In genomic region chr6:97576565-97577346, GRCm38 (mm10) we compare ENCODE assay signal across 10 mouse cellular contexts. TPM values are rescaled to one million over a fixed set of nuclear protein-coding genes. Genes with fewer than 3 reads are reported as not detected.
DNase-seq lines count a peak whose midpoint lies in the region; ATAC-seq lines count a peak whose summit lies in the region.
"Had no signal": no experiment of that assay in that cellular context is flagged by ENCODE, and none has a peak within 500 bp of the region (broad histone marks: within the 10 kb centered on the region; RNA-seq: fewer than 3 reads in every experiment).

No protein-coding gene starts in this region.

- peak; percentile 41 for DNase-seq in limb, embryonic 11.5 days (ENCODE audit: low spot score)
- DNase-seq in limb, embryonic 10.5 days (ENCODE audit: low spot score): no peak
- peak; percentile 83 for DNase-seq in embryo, embryonic 9.5 days (ENCODE audit: extremely low spot score)
- DNase-seq in neural tube, embryonic 11.5 days (ENCODE audit: low spot score): peak; percentile 89
- DNase-seq in testis, postnatal 14 days (ENCODE audit: low spot score): no peak
- no peak for DNase-seq in spleen, postnatal 10 days (ENCODE audit: low spot score in 2 of 2)
- DNase-seq: gastrocnemius, postnatal 36 days had no signal

- 63% methylated on average over 7 of the region's 7 CpGs for WGBS in limb, embryonic 11.5 days
- WGBS in limb, embryonic 10.5 days: 62% methylated on average over 7 of the region's 7 CpGs
- WGBS in hindbrain, embryonic 12.5 days: 24% methylated on average over 7 of the region's 7 CpGs
- 23% methylated on average over 7 of the region's 7 CpGs for WGBS in neural tube, embryonic 11.5 days

- no peak overlapping the region for H3K4me2 ChIP-seq in limb, embryonic 11.5 days (ENCODE audit: low read depth, severe bottlenecking)
- H3K4me2 ChIP-seq in hindbrain, embryonic 12.5 days (replicated peaks): peak overlapping the region; percentile 6; the same call in 1 of the 2 replicates
- H3K4me2 ChIP-seq in neural tube, embryonic 11.5 days (ENCODE audit: low read depth): no peak overlapping the region

- H3K9ac ChIP-seq in limb, embryonic 11.5 days (ENCODE audit: low read length): no peak overlapping the region
- no peak overlapping the region for H3K9ac ChIP-seq in hindbrain, embryonic 12.5 days
- no peak overlapping the region; the same call in 1 of the 2 replicates for H3K9ac ChIP-seq in neural tube, embryonic 11.5 days (ENCODE audit: low read length)

- no peak overlapping the region for H3K4me3 ChIP-seq in limb, embryonic 11.5 days (ENCODE audit: low read depth, low read length)
- no peak overlapping the region for H3K4me3 ChIP-seq in limb, embryonic 10.5 days
- no peak overlapping the region for H3K4me3 ChIP-seq in hindbrain, embryonic 12.5 days
- H3K4me3 ChIP-seq in neural tube, embryonic 11.5 days (ENCODE audit: low read depth, low read length): no peak overlapping the region
- H3K4me3 ChIP-seq: left cerebral cortex, adult 2 months had no signal

- no peak for ATAC-seq in limb, embryonic 11.5 days (ENCODE audit: insufficient number of reproducible peaks, low FRiP score, low TSS enrichment, low read depth)
- ATAC-seq in hindbrain, embryonic 12.5 days (ENCODE audit: low FRiP score): peak; percentile 95
- peak; percentile 96 for ATAC-seq in neural tube, embryonic 11.5 days (ENCODE audit: insufficient read depth, low FRiP score, low TSS enrichment)
- no peak for ATAC-seq in CD4-positive, CD25-positive, alpha-beta regulatory T cell, adult 4 months

- H3K27me3 ChIP-seq in limb, embryonic 11.5 days (ENCODE audit: control insufficient read depth, insufficient read depth, low read length): no peaks in the 10 kb centered on the region
- H3K27me3 ChIP-seq in limb, embryonic 10.5 days (ENCODE audit: low read depth, poor library complexity, severe bottlenecking): no peaks in the 10 kb centered on the region
- no peaks in the 10 kb centered on the region for H3K27me3 ChIP-seq in hindbrain, embryonic 12.5 days
- no peaks in the 10 kb centered on the region for H3K27me3 ChIP-seq in neural tube, embryonic 11.5 days (ENCODE audit: control insufficient read depth, insufficient read depth, low read length)

- H3K36me3 ChIP-seq in limb, embryonic 11.5 days (ENCODE audit: control insufficient read depth, insufficient read depth, low read length): no peaks in the 10 kb centered on the region
- no peaks in the 10 kb centered on the region for H3K36me3 ChIP-seq in limb, embryonic 10.5 days
- no peaks in the 10 kb centered on the region for H3K36me3 ChIP-seq in hindbrain, embryonic 12.5 days
- H3K36me3 ChIP-seq in neural tube, embryonic 11.5 days (ENCODE audit: control insufficient read depth, insufficient read depth, low read length): no peaks in the 10 kb centered on the region

- no peak overlapping the region for H3K27ac ChIP-seq in limb, embryonic 11.5 days (replicated peaks; ENCODE audit: low read depth, low read length)
- H3K27ac ChIP-seq in limb, embryonic 10.5 days: no peak overlapping the region
- H3K27ac ChIP-seq in hindbrain, embryonic 12.5 days: peak overlapping the region; percentile 89
- peak overlapping the region; percentile 82 for H3K27ac ChIP-seq in neural tube, embryonic 11.5 days (ENCODE audit: low read depth, low read length)
- H3K27ac ChIP-seq: left cerebral cortex, adult 2 months had no signal

- H3K4me1 ChIP-seq in limb, embryonic 11.5 days (ENCODE audit: control insufficient read depth, insufficient read depth, low read length): no peaks in the 10 kb centered on the region
- peaks cover 13% of the 10 kb centered on the region for H3K4me1 ChIP-seq in limb, embryonic 10.5 days
- H3K4me1 ChIP-seq in hindbrain, embryonic 12.5 days: peaks cover 36% of the 10 kb centered on the region
- H3K4me1 ChIP-seq in neural tube, embryonic 11.5 days (ENCODE audit: control insufficient read depth, insufficient read depth, low read length): peaks cover 24% of the 10 kb centered on the region

- no peaks in the 10 kb centered on the region for H3K9me3 ChIP-seq in limb, embryonic 11.5 days (ENCODE audit: control insufficient read depth, low read length)
- no peaks in the 10 kb centered on the region for H3K9me3 ChIP-seq in limb, embryonic 10.5 days (replicated peaks)
- H3K9me3 ChIP-seq in hindbrain, embryonic 12.5 days (replicated peaks): no peaks in the 10 kb centered on the region
- H3K9me3 ChIP-seq in neural tube, embryonic 11.5 days (ENCODE audit: control insufficient read depth, low read length): no peaks in the 10 kb centered on the region

RNA-seq across cellular contexts. Expression of gene Frmd4b, which starts 40.6 kb away (rescaled TPM):
- 12.3 and 14.1 TPM in 2 replicates for polyA plus RNA-seq in limb, embryonic 11.5 days (2014; fragmentation: Nextera tagmentation; extraction: Ambion mirVana)
- polyA plus RNA-seq in limb, embryonic 10.5 days (2016; fragmentation: Nextera tagmentation; extraction: Ambion mirVana): 14.2 and 14.8 TPM in 2 replicates
- polyA plus RNA-seq in hindbrain, embryonic 12.5 days (2016; fragmentation: Nextera tagmentation; extraction: Ambion mirVana): 48.5 and 54.3 TPM in 2 replicates
- 45.2 and 50.5 TPM in 2 replicates for polyA plus RNA-seq in neural tube, embryonic 11.5 days (2014; fragmentation: Nextera tagmentation; extraction: Ambion mirVana)
- polyA plus RNA-seq in CD4-positive, CD25-positive, alpha-beta regulatory T cell, adult 4 months (2017; shearing (Covaris generic)): 10 to 100 TPM; 12.0 to 12.1 TPM

Comparison
In these comparisons a context has a peak if more than half of its experiments do, and no peak if none do; other contexts are left out.
1. DNase-seq: peak in limb, embryonic 11.5 days (single experiment), embryo, embryonic 9.5 days (single experiment) and neural tube, embryonic 11.5 days (single experiment); none in limb, embryonic 10.5 days (single experiment), testis, postnatal 14 days (single experiment) and spleen, postnatal 10 days (0 of 2).
2. ATAC-seq: peak in hindbrain, embryonic 12.5 days (single experiment) and neural tube, embryonic 11.5 days (single experiment); none in limb, embryonic 11.5 days (single experiment) and CD4-positive, CD25-positive, alpha-beta regulatory T cell, adult 4 months (single experiment).
3. H3K27ac ChIP-seq: peak in hindbrain, embryonic 12.5 days (single experiment) and neural tube, embryonic 11.5 days (single experiment); none in limb, embryonic 11.5 days (single experiment) and limb, embryonic 10.5 days (single experiment).